Mouse (Mus musculus): ENCODE data around the gene Rhobtb1. TPM values are rescaled to one million over a fixed set of nuclear protein-coding genes. Genes with fewer than 3 reads are reported as not detected.

Gene Rhobtb1
- polyA plus RNA-seq, 1 experiment, result 4.6 TPM

DNA sequence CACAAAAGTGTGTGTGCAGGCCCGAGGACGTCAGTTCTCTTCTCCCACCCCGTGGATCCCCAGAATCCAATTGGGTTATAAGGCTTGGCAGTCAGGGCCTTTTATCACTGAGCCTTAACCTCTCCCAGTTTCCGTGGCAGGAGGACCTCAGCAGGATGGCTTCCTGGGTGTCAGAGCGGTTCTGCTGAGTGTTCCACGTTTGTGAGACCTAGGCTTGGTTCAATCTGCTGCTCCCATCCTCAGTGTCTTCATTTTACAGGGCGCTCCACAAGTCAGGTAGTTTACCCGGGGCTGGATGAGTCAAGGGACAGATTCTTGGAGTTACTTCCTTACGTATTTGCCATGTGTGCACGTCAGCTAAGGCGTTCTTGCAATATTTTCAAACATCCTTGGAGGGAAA lies 182.0 kb downstream of the Rhobtb1 start:
- H3K27ac ChIP-seq (ENCODE audit: insufficient read depth, low read length), result no peak overlapping the region
- peaks cover 2% of the 10 kb centered on the region for H3K4me1 ChIP-seq (ENCODE audit: control insufficient read depth, insufficient read depth, low read length)
- no peak overlapping the region for H3K4me3 ChIP-seq (ENCODE audit: insufficient read depth, low read length)
- TF ChIP-seq CTCF (IDR thresholded peaks at IDR 0.05; ENCODE audit: extremely low read depth, insufficient read depth, low read length) (no peak), POLR2A (IDR thresholded peaks at IDR 0.05; ENCODE audit: extremely low read depth, insufficient read depth, low read length) (no peak)

DNA sequence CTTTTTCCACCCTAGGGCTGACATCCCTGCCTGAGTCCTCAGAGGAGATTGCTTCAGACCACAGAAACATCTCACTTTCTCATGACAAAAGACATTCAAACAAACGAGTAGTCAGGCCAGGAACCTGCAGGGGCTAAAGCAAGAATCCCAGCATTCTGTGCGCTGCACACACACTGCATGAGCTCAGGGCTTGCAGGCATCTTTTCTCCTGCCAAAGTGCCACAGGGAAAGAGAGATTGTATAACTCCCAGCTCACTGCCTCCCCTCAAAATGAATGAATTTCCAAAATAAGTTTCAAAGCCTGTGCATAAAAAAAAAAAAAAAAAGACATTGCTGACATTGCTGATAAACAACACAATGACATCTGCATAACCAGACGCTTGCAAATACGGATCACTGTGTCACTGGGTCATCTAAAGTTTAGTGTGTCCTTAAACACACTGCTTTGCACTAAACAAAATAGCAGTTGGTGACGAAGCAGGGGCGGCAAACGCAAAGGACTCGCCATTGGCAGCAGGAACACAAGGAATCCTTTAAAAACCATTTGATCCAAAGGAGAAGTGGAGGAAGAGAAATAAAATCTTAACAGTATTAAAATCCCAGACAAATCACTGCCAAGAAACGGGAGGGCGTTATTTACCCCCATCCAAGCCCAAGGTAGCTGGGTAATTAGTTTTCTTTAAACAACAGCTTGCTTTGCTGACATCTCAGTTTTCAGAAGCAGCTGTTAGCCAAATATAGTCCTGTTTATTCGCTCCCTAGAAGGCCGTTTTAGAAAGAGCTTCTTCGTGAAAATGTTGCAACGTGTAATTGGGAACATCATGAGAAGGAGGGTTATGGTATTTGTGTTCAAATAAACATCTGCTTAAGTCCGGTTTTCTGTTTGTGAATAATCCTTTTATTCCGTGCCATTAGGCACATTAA lies 183.3 kb downstream of the Rhobtb1 start:
- Histone ChIP-seq H3K27ac (ENCODE audit: insufficient read depth, low read length) (no peak overlapping the region), H3K4me1 (ENCODE audit: control insufficient read depth, insufficient read depth, low read length) (peaks cover 2% of the 10 kb centered on the region), H3K4me3 (ENCODE audit: insufficient read depth, low read length) (no peak overlapping the region)
- TF ChIP-seq CTCF (IDR thresholded peaks at IDR 0.05; ENCODE audit: extremely low read depth, insufficient read depth, low read length), result no peak
- no peak for TF ChIP-seq POLR2A (IDR thresholded peaks at IDR 0.05; ENCODE audit: extremely low read depth, insufficient read depth, low read length)

DNA sequence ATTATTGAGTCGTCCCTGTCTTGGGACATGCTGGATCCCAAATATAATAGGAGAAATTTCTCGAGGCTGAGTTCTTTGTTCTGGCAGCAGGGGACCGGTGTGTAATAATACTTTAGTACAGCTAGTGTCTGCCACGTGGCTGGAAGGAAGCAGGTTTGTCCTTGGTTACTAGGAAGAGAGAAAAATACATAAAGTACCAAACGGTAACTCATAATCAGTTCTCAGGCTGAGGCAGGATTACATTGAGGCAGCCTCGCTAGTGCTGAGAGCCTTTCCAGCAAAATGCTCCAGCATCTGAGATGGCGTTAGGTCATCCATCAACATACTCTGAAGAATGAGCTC lies 183.9 kb downstream of the Rhobtb1 start:
- Histone ChIP-seq H3K4me3 (ENCODE audit: insufficient read depth, low read length) (no peak overlapping the region), H3K4me1 (ENCODE audit: control insufficient read depth, insufficient read depth, low read length) (peaks cover 2% of the 10 kb centered on the region), H3K27ac (ENCODE audit: insufficient read depth, low read length) (no peak overlapping the region)
- no peak for TF ChIP-seq CTCF (IDR thresholded peaks at IDR 0.05; ENCODE audit: extremely low read depth, insufficient read depth, low read length)
- no peak for TF ChIP-seq POLR2A (IDR thresholded peaks at IDR 0.05; ENCODE audit: extremely low read depth, insufficient read depth, low read length)

DNA sequence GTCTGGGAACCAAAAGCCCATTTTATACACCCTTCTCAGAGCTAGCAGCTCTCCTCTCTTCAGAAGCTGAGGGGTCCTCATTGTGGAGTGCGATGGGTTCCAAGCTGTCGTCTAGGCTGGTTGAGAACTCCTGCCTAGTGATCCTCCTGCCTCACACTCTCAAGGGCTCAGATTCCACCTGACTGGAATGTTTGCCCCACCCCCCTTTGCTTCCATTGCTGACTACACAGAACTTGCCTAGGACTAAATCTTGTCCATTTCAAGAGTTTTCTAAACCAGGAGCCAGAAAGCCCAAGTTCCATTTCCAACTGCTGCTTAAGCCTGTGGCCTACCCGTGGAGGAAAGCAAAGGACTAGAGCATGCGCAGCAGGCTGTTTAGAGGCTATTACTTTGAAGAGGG lies 184.4 kb downstream of the Rhobtb1 start:
- TF ChIP-seq POLR2A (IDR thresholded peaks at IDR 0.05; ENCODE audit: extremely low read depth, insufficient read depth, low read length) (no peak), CTCF (IDR thresholded peaks at IDR 0.05; ENCODE audit: extremely low read depth, insufficient read depth, low read length) (no peak)
- peaks cover 2% of the 10 kb centered on the region for H3K4me1 ChIP-seq (ENCODE audit: control insufficient read depth, insufficient read depth, low read length)
- H3K27ac ChIP-seq (ENCODE audit: insufficient read depth, low read length), result no peak overlapping the region
- no peak overlapping the region for H3K4me3 ChIP-seq (ENCODE audit: insufficient read depth, low read length)

DNA sequence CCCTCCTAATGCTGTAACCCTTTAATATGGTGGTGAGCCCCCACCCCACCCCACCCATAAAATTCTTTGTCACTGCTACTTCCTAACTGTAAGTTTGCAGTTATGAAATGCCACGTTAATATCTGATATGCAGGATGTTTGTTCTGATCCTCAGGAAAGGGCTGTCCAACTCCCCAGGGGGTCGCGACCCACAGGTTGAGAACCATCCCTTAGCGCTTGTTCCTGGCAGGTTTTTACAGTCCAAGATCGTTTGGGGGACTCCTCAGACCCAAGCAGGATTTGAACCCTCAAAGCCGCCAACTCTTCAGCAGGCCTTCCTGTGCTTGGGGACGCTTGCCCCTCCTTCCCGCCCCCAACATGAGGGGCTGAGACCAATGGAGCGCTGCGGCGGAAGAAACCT lies 185.0 kb downstream of the Rhobtb1 start:
- H3K4me1 ChIP-seq (ENCODE audit: control insufficient read depth, insufficient read depth, low read length), result peaks cover 2% of the 10 kb centered on the region
- no peak for TF ChIP-seq CTCF (IDR thresholded peaks at IDR 0.05; ENCODE audit: extremely low read depth, insufficient read depth, low read length)
- no peak for TF ChIP-seq POLR2A (IDR thresholded peaks at IDR 0.05; ENCODE audit: extremely low read depth, insufficient read depth, low read length)
- H3K27ac ChIP-seq (ENCODE audit: insufficient read depth, low read length), result no peak overlapping the region
- H3K4me3 ChIP-seq (ENCODE audit: insufficient read depth, low read length), result no peak overlapping the region

DNA sequence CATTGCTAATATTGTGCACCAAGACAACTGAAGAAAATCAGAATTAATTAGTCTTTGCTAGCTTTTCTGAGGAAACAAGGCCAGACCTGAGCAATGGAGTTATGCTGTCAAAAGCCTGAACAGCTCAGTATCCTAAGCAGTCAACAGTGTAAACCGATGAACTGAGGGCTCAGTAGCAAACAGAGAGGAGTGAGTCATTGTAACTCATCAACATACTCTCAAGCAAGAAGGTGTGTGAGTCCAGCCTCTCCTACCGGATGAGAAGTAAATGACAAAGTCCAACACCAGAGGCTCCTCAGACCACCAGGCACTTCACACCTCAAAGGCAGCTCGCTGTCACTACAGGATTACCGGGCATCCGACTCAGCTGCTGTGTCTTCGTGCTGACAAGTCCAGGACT lies 188.8 kb downstream of the Rhobtb1 start:
- TF ChIP-seq POLR2A (IDR thresholded peaks at IDR 0.05; ENCODE audit: extremely low read depth, insufficient read depth, low read length) (no peak), CTCF (IDR thresholded peaks at IDR 0.05; ENCODE audit: extremely low read depth, insufficient read depth, low read length) (no peak)
- Histone ChIP-seq H3K4me3 (ENCODE audit: insufficient read depth, low read length) (no peak overlapping the region), H3K4me1 (ENCODE audit: control insufficient read depth, insufficient read depth, low read length) (peaks cover 2% of the 10 kb centered on the region), H3K27ac (ENCODE audit: insufficient read depth, low read length) (no peak overlapping the region)

Other genes starting within 250 kb of the Rhobtb1 start
- 1.9 and 2.1 TPM in 2 replicates for gene A930033H14Rik, start 61.7 kb downstream of the Rhobtb1 start, polyA plus RNA-seq (2012; rRNA removed)
- gene Cdk1, start 201.5 kb downstream of the Rhobtb1 start, polyA plus RNA-seq (2012; rRNA removed), result 0.95 and 2.5 TPM in 2 replicates
- gene Ank3, start 247.3 kb downstream of the Rhobtb1 start, polyA plus RNA-seq (2012; rRNA removed), result 187 and 188 TPM in 2 replicates

Data from cortical plate, adult 2 months (tissue).